Mouse (Mus musculus): ENCODE measurements around the gene Nostrin. TPM values are rescaled to one million over a fixed set of nuclear protein-coding genes. Genes with fewer than 3 reads are reported as not detected.
A peak's percentile ranks its signal among the peaks of the same experiment; 100 is the strongest.

The Nostrin gene
- polyA plus RNA-seq, 1 experiment from 2014 or later: 3.8 TPM

GRCm38 (mm10) chr2:69170395-69171077, 34.9 kb downstream of the Nostrin start:
- Histone ChIP-seq H3K27ac (no peak overlapping the region), H3K27me3 (ENCODE audit: insufficient read depth, poor library complexity, severe bottlenecking) (no peaks in the 10 kb centered on the region), H3K36me3 (no peaks in the 10 kb centered on the region), H3K9me3 (no peaks in the 10 kb centered on the region), H3K4me1 (no peaks in the 10 kb centered on the region), H3K4me3 (no peak overlapping the region)
- WGBS: 77% methylated on average over 9 of the region's 9 CpGs
- DNase-seq (ENCODE audit: low spot score): no peak

GRCm38 (mm10) chr2:69175296-69175695, 39.7 kb downstream of the Nostrin start:
- WGBS: 84% methylated on average over 5 of the region's 5 CpGs
- DNase-seq (ENCODE audit: low spot score): no peak
- H3K36me3 ChIP-seq: no peaks in the 10 kb centered on the region
- no peak overlapping the region for H3K27ac ChIP-seq
- no peak overlapping the region for H3K4me3 ChIP-seq
- no peaks in the 10 kb centered on the region for H3K9me3 ChIP-seq
- no peaks in the 10 kb centered on the region for H3K4me1 ChIP-seq
- no peaks in the 10 kb centered on the region for H3K27me3 ChIP-seq (ENCODE audit: insufficient read depth, poor library complexity, severe bottlenecking)

- Histone ChIP-seq H3K4me3 (no peak overlapping the region), H3K36me3 (no peaks in the 10 kb centered on the region), H3K27ac (no peak overlapping the region), H3K9me3 (no peaks in the 10 kb centered on the region), H3K27me3 (ENCODE audit: insufficient read depth, poor library complexity, severe bottlenecking) (no peaks in the 10 kb centered on the region), H3K4me1 (no peaks in the 10 kb centered on the region)
- DNase-seq (ENCODE audit: low spot score): no peak
- WGBS: 88% methylated on average over 4 of the region's 4 CpGs
Observed at GRCm38 (mm10) chr2:69179721-69180120, 44.1 kb downstream of the Nostrin start.

GRCm38 (mm10) chr2:69187990-69188389, 52.4 kb downstream of the Nostrin start:
- H3K4me1 ChIP-seq: no peaks in the 10 kb centered on the region
- 93% methylated on average over 2 of the region's 2 CpGs for whole genome bisulfite sequencing
- H3K27me3 ChIP-seq (ENCODE audit: insufficient read depth, poor library complexity, severe bottlenecking): no peaks in the 10 kb centered on the region
- peaks cover 7% of the 10 kb centered on the region for H3K36me3 ChIP-seq
- H3K9me3 ChIP-seq: no peaks in the 10 kb centered on the region
- no peak overlapping the region for H3K4me3 ChIP-seq
- no peak overlapping the region for H3K27ac ChIP-seq
- no peak for DNase-seq (ENCODE audit: low spot score)

GRCm38 (mm10) chr2:69188732-69189131, 53.1 kb downstream of the Nostrin start:
- Histone ChIP-seq H3K4me3 (no peak overlapping the region), H3K9me3 (no peaks in the 10 kb centered on the region), H3K4me1 (no peaks in the 10 kb centered on the region), H3K36me3 (peaks cover 14% of the 10 kb centered on the region), H3K27me3 (ENCODE audit: insufficient read depth, poor library complexity, severe bottlenecking) (no peaks in the 10 kb centered on the region), H3K27ac (no peak overlapping the region)
- 86% methylated on average over 6 of the region's 6 CpGs for WGBS
- DNase-seq (ENCODE audit: low spot score): no peak

GRCm38 (mm10) chr2:69189222-69189621, 53.6 kb downstream of the Nostrin start:
- Histone ChIP-seq H3K4me3 (no peak overlapping the region), H3K36me3 (peaks cover 19% of the 10 kb centered on the region), H3K4me1 (no peaks in the 10 kb centered on the region), H3K27ac (no peak overlapping the region), H3K9me3 (no peaks in the 10 kb centered on the region), H3K27me3 (ENCODE audit: insufficient read depth, poor library complexity, severe bottlenecking) (no peaks in the 10 kb centered on the region)
- no peak for DNase-seq (ENCODE audit: low spot score)
- WGBS: 68% methylated on average over 4 of the region's 4 CpGs

GRCm38 (mm10) chr2:69191059-69191458, 55.5 kb downstream of the Nostrin start:
- DNase-seq (ENCODE audit: low spot score): no peak
- Histone ChIP-seq H3K27me3 (ENCODE audit: insufficient read depth, poor library complexity, severe bottlenecking) (no peaks in the 10 kb centered on the region), H3K27ac (no peak overlapping the region), H3K4me1 (no peaks in the 10 kb centered on the region), H3K36me3 (peaks cover 37% of the 10 kb centered on the region), H3K9me3 (no peaks in the 10 kb centered on the region), H3K4me3 (no peak overlapping the region)
- 83% methylated on average over 5 of the region's 5 CpGs for WGBS

GRCm38 (mm10) chr2:69193555-69193954, 58.0 kb downstream of the Nostrin start:
- no peaks in the 10 kb centered on the region for H3K9me3 ChIP-seq
- DNase-seq (ENCODE audit: low spot score): peak; percentile 73

GRCm38 (mm10) chr2:69205185-69205584, 69.6 kb downstream of the Nostrin start:
- Histone ChIP-seq H3K9me3 (no peaks in the 10 kb centered on the region), H3K4me3 (peak overlapping the region; percentile 80), H3K4me1 (peaks cover 5% of the 10 kb centered on the region), H3K36me3 (peaks cover 25% of the 10 kb centered on the region), H3K27ac (peak overlapping the region; percentile 92), H3K27me3 (ENCODE audit: insufficient read depth, poor library complexity, severe bottlenecking) (no peaks in the 10 kb centered on the region)
- DNase-seq (ENCODE audit: low spot score): no peak
- WGBS: 23% methylated on average over 6 of the region's 6 CpGs

More at GRCm38 (mm10) chr2:69193555-69193954, 58.0 kb downstream of the Nostrin start:
- Histone ChIP-seq H3K36me3 (peaks cover 48% of the 10 kb centered on the region), H3K27me3 (ENCODE audit: insufficient read depth, poor library complexity, severe bottlenecking) (no peaks in the 10 kb centered on the region), H3K27ac (no peak overlapping the region), H3K4me3 (no peak overlapping the region), H3K4me1 (no peaks in the 10 kb centered on the region)
- WGBS: 83% methylated on average over 5 of the region's 5 CpGs

GRCm38 (mm10) chr2:69205791-69206351, 70.3 kb downstream of the Nostrin start, which contains the start of gene Spc25:
Gene Spc25 (minus strand): TSS chr2:69206194.
- peak; percentile 98 for DNase-seq (ENCODE audit: low spot score)
- under 1% methylated on average over 46 of the region's 46 CpGs for WGBS
- peaks cover 5% of the 10 kb centered on the region for H3K4me1 ChIP-seq
- H3K36me3 ChIP-seq: peaks cover 23% of the 10 kb centered on the region
- peak within 1 kb of the TSS; percentile 92 for H3K27ac ChIP-seq
- no peaks in the 10 kb centered on the region for H3K9me3 ChIP-seq
- no peaks in the 10 kb centered on the region for H3K27me3 ChIP-seq (ENCODE audit: insufficient read depth, poor library complexity, severe bottlenecking)
- H3K4me3 ChIP-seq: peak within 1 kb of the TSS; percentile 80

- Histone ChIP-seq H3K27ac (peak overlapping the region; percentile 56; the same call in 1 of the 2 replicates), H3K9me3 (no peaks in the 10 kb centered on the region), H3K27me3 (ENCODE audit: insufficient read depth, poor library complexity, severe bottlenecking) (no peaks in the 10 kb centered on the region), H3K36me3 (peaks cover 16% of the 10 kb centered on the region), H3K4me3 (peak overlapping the region; percentile 80), H3K4me1 (peaks cover 5% of the 10 kb centered on the region)
- 19% methylated on average over 7 of the region's 7 CpGs for WGBS
- DNase-seq (ENCODE audit: low spot score): no peak
Observed at GRCm38 (mm10) chr2:69206523-69206922, 70.9 kb downstream of the Nostrin start.

- no peaks in the 10 kb centered on the region for H3K36me3 ChIP-seq
- H3K9me3 ChIP-seq: no peaks in the 10 kb centered on the region
- H3K27ac ChIP-seq: no peak overlapping the region
- peaks cover 5% of the 10 kb centered on the region for H3K4me1 ChIP-seq
- H3K4me3 ChIP-seq: no peak overlapping the region
- WGBS: 83% methylated on average over 3 of the region's 3 CpGs
- no peak for DNase-seq (ENCODE audit: low spot score)
- no peaks in the 10 kb centered on the region for H3K27me3 ChIP-seq (ENCODE audit: insufficient read depth, poor library complexity, severe bottlenecking)
Observed at GRCm38 (mm10) chr2:69209684-69210083, 74.1 kb downstream of the Nostrin start.

GRCm38 (mm10) chr2:69210773-69211172, 75.2 kb downstream of the Nostrin start, which contains the start of gene G6pc2:
Gene G6pc2 (plus strand): TSS chr2:69211073.
- Histone ChIP-seq H3K9me3 (no peaks in the 10 kb centered on the region), H3K4me1 (no peaks in the 10 kb centered on the region)
- WGBS: 83% methylated on average over 7 of the region's 7 CpGs

More at GRCm38 (mm10) chr2:69210773-69211172, 75.2 kb downstream of the Nostrin start, which contains the start of gene G6pc2:
- DNase-seq (ENCODE audit: low spot score): no peak
- Histone ChIP-seq H3K27ac (no peak within 1 kb of the TSS), H3K4me3 (no peak within 1 kb of the TSS), H3K36me3 (no peaks in the 10 kb centered on the region), H3K27me3 (ENCODE audit: insufficient read depth, poor library complexity, severe bottlenecking) (no peaks in the 10 kb centered on the region)

Data from heart, embryonic 10.5 days (tissue).